23 mouse cellular contexts compared by ENCODE assay signal in the genomic region with DNA sequence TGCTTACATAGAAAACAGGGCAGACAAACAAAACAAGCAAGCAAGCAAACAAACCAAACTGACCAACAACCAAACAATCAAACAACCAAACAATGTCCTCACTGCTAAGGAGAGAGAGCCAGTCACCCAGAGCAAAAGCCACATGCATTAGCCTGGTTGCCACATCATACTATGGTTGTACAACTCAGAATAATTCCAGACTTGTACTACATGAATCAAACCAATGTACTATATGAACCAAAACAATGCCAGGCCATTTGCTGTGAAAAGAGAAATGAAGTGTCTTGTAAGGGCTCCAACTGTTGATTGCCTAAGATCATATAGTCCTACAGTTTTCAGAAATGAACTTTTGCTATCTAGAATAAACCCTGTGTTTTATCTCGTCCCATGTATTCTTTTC. TPM values are rescaled to one million over a fixed set of nuclear protein-coding genes. Genes with fewer than 3 reads are reported as not detected.
DNase-seq lines count a peak whose midpoint lies in the region; ATAC-seq and TF ChIP-seq lines count a peak whose summit lies in the region.
"Had no signal": no experiment of that assay in that cellular context is flagged by ENCODE, and none has a peak within 500 bp of the region (broad histone marks: within the 10 kb centered on the region; RNA-seq: fewer than 3 reads in every experiment).

No protein-coding gene starts in this region.

- H3K4me2 ChIP-seq in forebrain, embryonic 13.5 days = no peak overlapping the region
- H3K4me2 ChIP-seq in forebrain, embryonic 12.5 days = no peak overlapping the region
- H3K4me2 ChIP-seq in neural tube, embryonic 14.5 days (ENCODE audit: low read depth, low read length) = no peak overlapping the region
- no peak overlapping the region for H3K4me2 ChIP-seq in stomach, postnatal 0 days (replicated peaks; ENCODE audit: low read depth)
- H3K4me2 ChIP-seq: embryonic facial prominence, embryonic 12.5 days; heart, embryonic 15.5 days; kidney, embryonic 15.5 days; limb, embryonic 13.5 days; liver, embryonic 13.5 days had no signal

- peak; percentile 36 for ATAC-seq in forebrain, embryonic 13.5 days
- no peak for ATAC-seq in forebrain, embryonic 12.5 days (ENCODE audit: low FRiP score)
- 0 out of 2 replicates have a peak, but pooled peaks have one; percentile 16 for ATAC-seq in neural tube, embryonic 14.5 days (ENCODE audit: low read depth)
- no peak for ATAC-seq in stomach, postnatal 0 days (ENCODE audit: low FRiP score, low TSS enrichment)
- ATAC-seq: intestine, postnatal 0 days had no signal

- H3K9ac ChIP-seq in forebrain, embryonic 13.5 days = no peak overlapping the region
- H3K9ac ChIP-seq in forebrain, embryonic 12.5 days = no peak overlapping the region
- no peak overlapping the region for H3K9ac ChIP-seq in neural tube, embryonic 14.5 days (replicated peaks; ENCODE audit: low read depth, low read length)
- no peak overlapping the region for H3K9ac ChIP-seq in stomach, postnatal 0 days (ENCODE audit: low read length)
- H3K9ac ChIP-seq: heart, embryonic 15.5 days; kidney, embryonic 15.5 days; limb, embryonic 13.5 days; liver, embryonic 13.5 days had no signal

- WGBS in forebrain, embryonic 13.5 days = 32% methylated on average over 1 of the region's 1 CpGs
- 59% methylated on average over 1 of the region's 1 CpGs for WGBS in forebrain, embryonic 12.5 days
- 31% methylated on average over 1 of the region's 1 CpGs for WGBS in neural tube, embryonic 14.5 days
- WGBS in stomach, postnatal 0 days = 58% methylated on average over 1 of the region's 1 CpGs
- 51% methylated on average over 1 of the region's 1 CpGs for WGBS in heart, embryonic 10.5 days

- H3K9me3 ChIP-seq in forebrain, embryonic 13.5 days (replicated peaks) = no peaks in the 10 kb centered on the region
- H3K9me3 ChIP-seq in forebrain, embryonic 12.5 days = no peaks in the 10 kb centered on the region
- no peaks in the 10 kb centered on the region for H3K9me3 ChIP-seq in neural tube, embryonic 14.5 days (ENCODE audit: control insufficient read depth, low read length)
- no peaks in the 10 kb centered on the region for H3K9me3 ChIP-seq in stomach, postnatal 0 days (ENCODE audit: control insufficient read depth, low read length)
- H3K9me3 ChIP-seq in heart, embryonic 10.5 days = no peaks in the 10 kb centered on the region
- H3K9me3 ChIP-seq: embryonic facial prominence, embryonic 12.5 days; heart, embryonic 15.5 days; kidney, embryonic 15.5 days; limb, embryonic 13.5 days; liver, embryonic 13.5 days; megakaryocyte, embryonic 14.5 days had no signal

- H3K36me3 ChIP-seq in forebrain, embryonic 13.5 days (ENCODE audit: poor library complexity, severe bottlenecking) = no peaks in the 10 kb centered on the region
- no peaks in the 10 kb centered on the region for H3K36me3 ChIP-seq in forebrain, embryonic 12.5 days (replicated peaks)
- no peaks in the 10 kb centered on the region for H3K36me3 ChIP-seq in neural tube, embryonic 14.5 days (ENCODE audit: control insufficient read depth, insufficient read depth, low read length)
- H3K36me3 ChIP-seq in stomach, postnatal 0 days (ENCODE audit: control insufficient read depth, insufficient read depth, low read length) = no peaks in the 10 kb centered on the region
- H3K36me3 ChIP-seq in heart, embryonic 10.5 days = no peaks in the 10 kb centered on the region
- H3K36me3 ChIP-seq: embryonic facial prominence, embryonic 12.5 days; heart, embryonic 15.5 days; kidney, embryonic 15.5 days; limb, embryonic 13.5 days; liver, embryonic 13.5 days had no signal

- peak overlapping the region; percentile 32; the same call in 1 of the 2 replicates for H3K27ac ChIP-seq in forebrain, embryonic 13.5 days
- no peak overlapping the region for H3K27ac ChIP-seq in forebrain, embryonic 12.5 days
- H3K27ac ChIP-seq in layer of hippocampus, adult 2 months = peak overlapping the region; percentile 98
- no peak overlapping the region for H3K27ac ChIP-seq in neural tube, embryonic 14.5 days (ENCODE audit: low read depth, low read length)
- no peak overlapping the region for H3K27ac ChIP-seq in stomach, postnatal 0 days (replicated peaks)
- no peak overlapping the region for H3K27ac ChIP-seq in heart, embryonic 10.5 days
- H3K27ac ChIP-seq: embryonic facial prominence, embryonic 12.5 days; heart, adult 2 months; heart, embryonic 15.5 days; kidney, embryonic 15.5 days; limb, embryonic 13.5 days; liver, embryonic 13.5 days had no signal

- TF ChIP-seq EP300 in stomach, postnatal 0 days (optimal IDR thresholded peaks at IDR 0.05) = no peak

- H3K27me3 ChIP-seq in forebrain, embryonic 13.5 days = no peaks in the 10 kb centered on the region
- H3K27me3 ChIP-seq in forebrain, embryonic 12.5 days = no peaks in the 10 kb centered on the region
- no peaks in the 10 kb centered on the region for H3K27me3 ChIP-seq in neural tube, embryonic 14.5 days (ENCODE audit: control insufficient read depth, insufficient read depth, low read length)
- no peaks in the 10 kb centered on the region for H3K27me3 ChIP-seq in stomach, postnatal 0 days (ENCODE audit: control insufficient read depth, insufficient read depth, low read length)
- no peaks in the 10 kb centered on the region for H3K27me3 ChIP-seq in heart, embryonic 10.5 days (ENCODE audit: insufficient read depth, poor library complexity, severe bottlenecking)
- H3K27me3 ChIP-seq: embryonic facial prominence, embryonic 12.5 days; heart, embryonic 15.5 days; kidney, embryonic 15.5 days; limb, embryonic 13.5 days; liver, embryonic 13.5 days; megakaryocyte, embryonic 14.5 days had no signal

- H3K4me3 ChIP-seq in forebrain, embryonic 13.5 days = no peak overlapping the region
- H3K4me3 ChIP-seq in forebrain, embryonic 12.5 days (replicated peaks) = no peak overlapping the region
- H3K4me3 ChIP-seq in layer of hippocampus, adult 2 months = no peak overlapping the region
- H3K4me3 ChIP-seq in neural tube, embryonic 14.5 days (ENCODE audit: low read depth, low read length) = no peak overlapping the region
- H3K4me3 ChIP-seq in stomach, postnatal 0 days (ENCODE audit: low read depth, low read length) = no peak overlapping the region
- no peak overlapping the region for H3K4me3 ChIP-seq in heart, embryonic 10.5 days
- H3K4me3 ChIP-seq: embryonic facial prominence, embryonic 12.5 days; erythroblast, embryonic 14.5 days; heart, adult 2 months; heart, embryonic 15.5 days; kidney, embryonic 15.5 days; limb, embryonic 13.5 days; liver, embryonic 13.5 days; megakaryocyte, embryonic 14.5 days had no signal

- H3K4me1 ChIP-seq in forebrain, embryonic 13.5 days = peaks cover 16% of the 10 kb centered on the region; the same call in 1 of the 2 replicates
- peaks cover 9% of the 10 kb centered on the region; the same call in 1 of the 2 replicates for H3K4me1 ChIP-seq in forebrain, embryonic 12.5 days
- 0 out of 2 replicates have a peak, but pooled peaks cover 4% of the 10 kb centered on the region for H3K4me1 ChIP-seq in neural tube, embryonic 14.5 days (ENCODE audit: control insufficient read depth, insufficient read depth, low read length)
- H3K4me1 ChIP-seq in stomach, postnatal 0 days (replicated peaks; ENCODE audit: control insufficient read depth, insufficient read depth) = no peaks in the 10 kb centered on the region
- peaks cover 4% of the 10 kb centered on the region for H3K4me1 ChIP-seq in heart, embryonic 10.5 days
- H3K4me1 ChIP-seq: kidney, embryonic 15.5 days had no signal

- DNase-seq in layer of hippocampus, adult 2 months (ENCODE audit: low spot score in 2 of 2) = no peak
- DNase-seq in layer of hippocampus, adult 11-12 months (ENCODE audit: low spot score) = no peak
- no peak for DNase-seq in neural tube, embryonic 10.5 days (ENCODE audit: extremely low spot score, low spot score)
- no peak for DNase-seq in stomach, postnatal 0 days (ENCODE audit: low spot score)
- no peak for DNase-seq in heart, embryonic 10.5 days (ENCODE audit: low spot score)
- DNase-seq: adrenal gland, adult 2 months; gastrocnemius, postnatal 25 days; heart, adult 2 months; kidney, postnatal 4 days; liver, embryonic 13.5 days; lung, postnatal 14 days; thymus, postnatal 36 days had no signal

- TF ChIP-seq CTCF in layer of hippocampus, adult 2 months (conservative IDR thresholded peaks at IDR 0.05) = no peak
- no peak for TF ChIP-seq CTCF in stomach, postnatal 0 days (IDR thresholded peaks at IDR 0.05; ENCODE audit: low read depth)

RNA-seq across cellular contexts. Expression of a gene that starts 37.0 kb away (rescaled TPM):
- polyA plus RNA-seq in forebrain, embryonic 13.5 days (2015; fragmentation: Nextera tagmentation; extraction: Ambion mirVana) = 0.28 and 0.30 TPM in 2 replicates
- 0.06 and 0.13 TPM in 2 replicates for polyA plus RNA-seq in forebrain, embryonic 12.5 days (2016; fragmentation: Nextera tagmentation; extraction: Ambion mirVana)
- total RNA-seq in layer of hippocampus, adult 2 months (2021) = 1 to 10 TPM; 2.4 to 3.1 TPM
- polyA plus RNA-seq in neural tube, embryonic 14.5 days (2014; fragmentation: Nextera tagmentation; extraction: Ambion mirVana) = 0.73 and 1.3 TPM in 2 replicates
- polyA plus RNA-seq in stomach, postnatal 0 days (2015; fragmentation: Nextera tagmentation; extraction: Ambion mirVana) = 0.08 TPM in 2 replicates
- 0.39 and 0.45 TPM in 2 replicates for polyA plus RNA-seq in heart, embryonic 10.5 days (2016; fragmentation: Nextera tagmentation; extraction: Ambion mirVana)
- total RNA-seq: hematopoietic stem cell, adult 5-6 weeks had no signal
- polyA plus RNA-seq: erythroblast, embryonic 14.5 days had no signal

Comparison
In these comparisons a context has a peak if more than half of its experiments do, and no peak if none do; other contexts are left out.
1. ATAC-seq: peak in forebrain, embryonic 13.5 days (single experiment) and neural tube, embryonic 14.5 days (single experiment); none in forebrain, embryonic 12.5 days (single experiment) and stomach, postnatal 0 days (single experiment).
2. H3K27ac ChIP-seq: peak in forebrain, embryonic 13.5 days (single experiment) and layer of hippocampus, adult 2 months (single experiment); none in forebrain, embryonic 12.5 days (single experiment), neural tube, embryonic 14.5 days (single experiment), stomach, postnatal 0 days (single experiment) and heart, embryonic 10.5 days (single experiment).